Mouse (Mus musculus) gonadal fat pad, adult 2 months (tissue): ENCODE measurements around the gene Nop16. TPM values are rescaled to one million over a fixed set of nuclear protein-coding genes. Genes with fewer than 3 reads are reported as not detected.

ENCODE experiments used
- DNase-seq: peaks from one replicate; pipeline ENCODE4 v3.0.0-alpha.2; 2012; ENCODE audit warnings: low read depth
- polyA plus RNA-seq: library from polyadenylated mRNA; depleted of rRNA; stranded (reverse); fragments of >200 nt; gene quantifications from 2 replicates; pipeline ENCODE4 v1.2.3, GENCODE M21; 2012; rRNA removed

Nop16 gene
- polyA plus RNA-seq, 1 experiment, result 9.0 TPM

- DNase-seq, result no peak
Measured at GRCm38 (mm10) chr13:54560608-54561007, 29.3 kb downstream of the Nop16 start.

GRCm38 (mm10) chr13:54559656-54560055 lies 30.2 kb downstream of the Nop16 start:
- DNase-seq, result no peak

- no peak for DNase-seq
Measured at GRCm38 (mm10) chr13:54557652-54558051, 32.2 kb downstream of the Nop16 start.

GRCm38 (mm10) chr13:54556796-54557195 lies 33.1 kb downstream of the Nop16 start:
- peak; percentile 58 for DNase-seq

GRCm38 (mm10) chr13:54556176-54556575 lies 33.7 kb downstream of the Nop16 start:
- no peak for DNase-seq

- DNase-seq, result no peak
Measured at GRCm38 (mm10) chr13:54548036-54548435, 41.9 kb downstream of the Nop16 start.

Other genes starting within 250 kb of the Nop16 start
- gene Cplx2, start 218.7 kb downstream of the Nop16 start, polyA plus RNA-seq, result 5.9 and 7.3 TPM in 2 replicates
- 21.6 and 30.9 TPM in 2 replicates for gene Thoc3, start 121.2 kb downstream of the Nop16 start, polyA plus RNA-seq
- gene Simc1, start 86.3 kb downstream of the Nop16 start, polyA plus RNA-seq, result 11.6 and 14.0 TPM in 2 replicates
- gene 4833439L19Rik, start 24.7 kb downstream of the Nop16 start, polyA plus RNA-seq, result 151 and 158 TPM in 2 replicates
- 19.9 and 21.4 TPM in 2 replicates for gene Arl10, start 15.1 kb downstream of the Nop16 start, polyA plus RNA-seq
- 119 and 123 TPM in 2 replicates for gene Higd2a, start 117 bp upstream of the Nop16 start, polyA plus RNA-seq
- gene Cltb, start 21.3 kb upstream of the Nop16 start, polyA plus RNA-seq, result 45.1 and 46.0 TPM in 2 replicates
- gene Faf2, start 31.7 kb upstream of the Nop16 start, polyA plus RNA-seq, result 32.7 and 35.9 TPM in 2 replicates
- gene Rnf44, start 103.8 kb upstream of the Nop16 start, polyA plus RNA-seq, result 117 and 139 TPM in 2 replicates
- gene Cdhr2, start 111.4 kb upstream of the Nop16 start, polyA plus RNA-seq, result 4.8 and 6.5 TPM in 2 replicates
- 0.11 and 0.27 TPM in 2 replicates for gene Gprin1, start 159.8 kb upstream of the Nop16 start, polyA plus RNA-seq
- gene Sncb, start 176.5 kb upstream of the Nop16 start, polyA plus RNA-seq, result not detected in 2 replicates
- 0.11 TPM in 1 of 2 replicates, not detected in the other for gene Eif4e1b, start 193.9 kb upstream of the Nop16 start, polyA plus RNA-seq
- gene Tspan17, start 199.3 kb upstream of the Nop16 start, polyA plus RNA-seq, result 26.9 and 44.3 TPM in 2 replicates